Mouse (Mus musculus) forebrain, embryonic 13.5 days (tissue): ENCODE results near the gene Mybpc1. TPM values are rescaled to one million over a fixed set of nuclear protein-coding genes. Genes with fewer than 3 reads are reported as not detected.

Source experiments
- ATAC-seq: fragments of 200-750 bp; cut with Nextera tagmentation; 2 replicates; pipeline ENCODE4 v1.8.0; 2017
- H3K27ac ChIP-seq: fragments of 300-500 bp; sonication (generic); 2 replicates; pipeline ENCODE4 v1.5.1; 2015; ENCODE audit warnings: inconsistent platforms, mild to moderate bottlenecking, moderate library complexity
- H3K27me3 ChIP-seq: fragments of 300-500 bp; sonication (generic); 2 replicates; pipeline ENCODE4 v1.6.1; 2015; ENCODE audit warnings: mild to moderate bottlenecking, inconsistent platforms
- H3K36me3 ChIP-seq: fragments of 300-500 bp; sonication (generic); 2 replicates; pipeline ENCODE4 v1.6.1; 2015; ENCODE audit warnings: mild to moderate bottlenecking, inconsistent platforms; ENCODE audit not compliant: poor library complexity, severe bottlenecking
- H3K4me1 ChIP-seq: fragments of 300-500 bp; sonication (generic); 2 replicates; pipeline ENCODE4 v1.6.1; 2015; ENCODE audit warnings: inconsistent platforms
- H3K4me2 ChIP-seq: fragments of 300-500 bp; sonication (generic); 2 replicates; pipeline ENCODE4 v1.6.1; 2015; ENCODE audit warnings: inconsistent platforms, mild to moderate bottlenecking, moderate library complexity
- H3K4me3 ChIP-seq: fragments of 300-500 bp; sonication (generic); 2 replicates; pipeline ENCODE4 v1.5.1; 2015; ENCODE audit warnings: mild to moderate bottlenecking, inconsistent platforms
- H3K9ac ChIP-seq: fragments of 300-500 bp; sonication (generic); 2 replicates; pipeline ENCODE4 v1.6.1; 2015; ENCODE audit warnings: mild to moderate bottlenecking, inconsistent platforms
- H3K9me3 ChIP-seq: fragments of 300-500 bp; sonication (generic); replicated peaks from 2 replicates; pipeline ENCODE4 v1.6.1; 2016; ENCODE audit warnings: inconsistent platforms
- WGBS: fragments of 180-500 bp; shearing (Covaris S2); methylation state at CpG from one replicate; pipeline ENCODE4 v1.1.7; 2015; 5-methylcytosine and 5-hydroxymethylcytosine counted together
- polyA plus RNA-seq: library from polyadenylated mRNA; unstranded; fragments of >200 nt; fragmentation: Nextera tagmentation; extraction: Ambion mirVana; gene quantifications from 2 replicates; pipeline ENCODE4 v1.2.1, GENCODE M21; 2015

The Mybpc1 gene
- polyA plus RNA-seq, 1 experiment from 2014 or later: 0.22 TPM

GRCm38 (mm10) chr10:88603256-88603655, 1.7 kb downstream of the Mybpc1 start:
- Histone ChIP-seq H3K36me3 (no peaks in the 10 kb centered on the region), H3K4me1 (peaks cover 9% of the 10 kb centered on the region), H3K4me2 (no peak overlapping the region), H3K4me3 (no peak overlapping the region), H3K9ac (no peak overlapping the region), H3K27ac (no peak overlapping the region), H3K27me3 (no peaks in the 10 kb centered on the region), H3K9me3 (no peaks in the 10 kb centered on the region)
- no peak for ATAC-seq
- WGBS: 16% methylated on average over 5 of the region's 5 CpGs

GRCm38 (mm10) chr10:88600591-88600990, 4.4 kb downstream of the Mybpc1 start:
- no peaks in the 10 kb centered on the region for H3K36me3 ChIP-seq
- no peak overlapping the region for H3K4me3 ChIP-seq
- no peak overlapping the region for H3K4me2 ChIP-seq
- no peaks in the 10 kb centered on the region for H3K9me3 ChIP-seq
- no peak overlapping the region for H3K27ac ChIP-seq
- no peaks in the 10 kb centered on the region for H3K27me3 ChIP-seq
- WGBS: 91% methylated on average over 7 of the region's 7 CpGs
- no peak overlapping the region for H3K9ac ChIP-seq
- ATAC-seq: no peak
- peaks cover 9% of the 10 kb centered on the region for H3K4me1 ChIP-seq

- WGBS: 89% methylated on average over 4 of the region's 4 CpGs
- no peak overlapping the region for H3K27ac ChIP-seq
- no peak overlapping the region for H3K4me3 ChIP-seq
- H3K9ac ChIP-seq: no peak overlapping the region
- no peaks in the 10 kb centered on the region for H3K9me3 ChIP-seq
- no peaks in the 10 kb centered on the region for H3K4me1 ChIP-seq
- H3K36me3 ChIP-seq: no peaks in the 10 kb centered on the region
- no peaks in the 10 kb centered on the region for H3K27me3 ChIP-seq
- ATAC-seq: no peak
- no peak overlapping the region for H3K4me2 ChIP-seq
Measured at GRCm38 (mm10) chr10:88592316-88592715, 12.6 kb downstream of the Mybpc1 start.

GRCm38 (mm10) chr10:88591042-88591441, 13.9 kb downstream of the Mybpc1 start:
- no peak overlapping the region for H3K4me2 ChIP-seq
- H3K27ac ChIP-seq: no peak overlapping the region

GRCm38 (mm10) chr10:88584469-88584868, 20.5 kb downstream of the Mybpc1 start:
- H3K4me1 ChIP-seq: 0 out of 2 replicates have a peak, but pooled peaks cover 6% of the 10 kb centered on the region
- no peaks in the 10 kb centered on the region for H3K9me3 ChIP-seq
- H3K36me3 ChIP-seq: no peaks in the 10 kb centered on the region
- H3K4me2 ChIP-seq: no peak overlapping the region
- no peak overlapping the region for H3K9ac ChIP-seq
- WGBS: 90% methylated on average over 11 of the region's 11 CpGs
- no peaks in the 10 kb centered on the region for H3K27me3 ChIP-seq
- H3K4me3 ChIP-seq: no peak overlapping the region
- no peak for ATAC-seq
- H3K27ac ChIP-seq: no peak overlapping the region

More at GRCm38 (mm10) chr10:88591042-88591441, 13.9 kb downstream of the Mybpc1 start:
- Histone ChIP-seq H3K4me1 (0 out of 2 replicates have a peak, but pooled peaks cover 3% of the 10 kb centered on the region), H3K27me3 (no peaks in the 10 kb centered on the region), H3K36me3 (no peaks in the 10 kb centered on the region), H3K9me3 (no peaks in the 10 kb centered on the region), H3K4me3 (no peak overlapping the region), H3K9ac (no peak overlapping the region)
- ATAC-seq: 0 out of 2 replicates have a peak, but pooled peaks have one; percentile 24
- 63% methylated on average over 12 of the region's 12 CpGs for WGBS

- Histone ChIP-seq H3K4me3 (no peak overlapping the region), H3K36me3 (no peaks in the 10 kb centered on the region), H3K9ac (no peak overlapping the region), H3K27me3 (no peaks in the 10 kb centered on the region), H3K4me1 (no peaks in the 10 kb centered on the region), H3K4me2 (no peak overlapping the region), H3K9me3 (no peaks in the 10 kb centered on the region), H3K27ac (no peak overlapping the region)
- no peak for ATAC-seq
- 93% methylated on average over 5 of the region's 5 CpGs for WGBS
Measured at GRCm38 (mm10) chr10:88580786-88581185, 24.2 kb downstream of the Mybpc1 start.

- Histone ChIP-seq H3K4me2 (no peak overlapping the region), H3K9ac (no peak overlapping the region), H3K36me3 (no peaks in the 10 kb centered on the region), H3K4me3 (no peak overlapping the region), H3K9me3 (no peaks in the 10 kb centered on the region), H3K27me3 (no peaks in the 10 kb centered on the region), H3K27ac (no peak overlapping the region), H3K4me1 (no peaks in the 10 kb centered on the region)
- ATAC-seq: no peak
- WGBS: 78% methylated on average over 4 of the region's 4 CpGs
Measured at GRCm38 (mm10) chr10:88578651-88579050, 26.3 kb downstream of the Mybpc1 start.

- Histone ChIP-seq H3K9me3 (no peaks in the 10 kb centered on the region), H3K27ac (no peak overlapping the region), H3K9ac (no peak overlapping the region), H3K27me3 (no peaks in the 10 kb centered on the region), H3K4me1 (peaks cover 6% of the 10 kb centered on the region; the same call in 1 of the 2 replicates), H3K4me2 (no peak overlapping the region), H3K36me3 (no peaks in the 10 kb centered on the region), H3K4me3 (no peak overlapping the region)
- no peak for ATAC-seq
- WGBS: 81% methylated on average over 8 of the region's 8 CpGs
Measured at GRCm38 (mm10) chr10:88574115-88574635, 30.8 kb downstream of the Mybpc1 start.

GRCm38 (mm10) chr10:88572123-88572522, 32.8 kb downstream of the Mybpc1 start:
- Histone ChIP-seq H3K4me2 (no peak overlapping the region), H3K4me1 (peaks cover 6% of the 10 kb centered on the region; the same call in 1 of the 2 replicates), H3K27ac (no peak overlapping the region), H3K4me3 (no peak overlapping the region), H3K27me3 (no peaks in the 10 kb centered on the region), H3K9me3 (no peaks in the 10 kb centered on the region), H3K9ac (no peak overlapping the region), H3K36me3 (no peaks in the 10 kb centered on the region)
- ATAC-seq: no peak
- 64% methylated on average over 5 of the region's 5 CpGs for WGBS

GRCm38 (mm10) chr10:88557046-88557445, 47.9 kb downstream of the Mybpc1 start:
- Histone ChIP-seq H3K4me1 (no peaks in the 10 kb centered on the region), H3K27me3 (no peaks in the 10 kb centered on the region), H3K9ac (no peak overlapping the region), H3K4me2 (no peak overlapping the region), H3K4me3 (no peak overlapping the region), H3K36me3 (no peaks in the 10 kb centered on the region), H3K9me3 (no peaks in the 10 kb centered on the region), H3K27ac (no peak overlapping the region)
- 94% methylated on average over 6 of the region's 6 CpGs for WGBS
- ATAC-seq: no peak

GRCm38 (mm10) chr10:88552738-88553137, 52.2 kb downstream of the Mybpc1 start:
- H3K27ac ChIP-seq: no peak overlapping the region
- H3K4me2 ChIP-seq: no peak overlapping the region
- no peak overlapping the region for H3K9ac ChIP-seq
- no peak for ATAC-seq
- H3K9me3 ChIP-seq: no peaks in the 10 kb centered on the region
- WGBS: 94% methylated on average over 2 of the region's 2 CpGs
- H3K4me3 ChIP-seq: no peak overlapping the region
- no peaks in the 10 kb centered on the region for H3K36me3 ChIP-seq
- no peaks in the 10 kb centered on the region for H3K27me3 ChIP-seq
- no peaks in the 10 kb centered on the region for H3K4me1 ChIP-seq

- H3K36me3 ChIP-seq: no peaks in the 10 kb centered on the region
- no peak overlapping the region for H3K27ac ChIP-seq
- 81% methylated on average over 3 of the region's 3 CpGs for WGBS
- H3K4me3 ChIP-seq: no peak overlapping the region
- H3K9ac ChIP-seq: no peak overlapping the region
- no peak overlapping the region for H3K4me2 ChIP-seq
- ATAC-seq: no peak
- H3K9me3 ChIP-seq: no peaks in the 10 kb centered on the region
- H3K4me1 ChIP-seq: no peaks in the 10 kb centered on the region
- no peaks in the 10 kb centered on the region for H3K27me3 ChIP-seq
Measured at GRCm38 (mm10) chr10:88550225-88550624, 54.7 kb downstream of the Mybpc1 start.

- H3K27ac ChIP-seq: no peak overlapping the region
- peaks cover 4% of the 10 kb centered on the region; the same call in 1 of the 2 replicates for H3K9me3 ChIP-seq
- no peaks in the 10 kb centered on the region for H3K4me1 ChIP-seq
- no peak for ATAC-seq
- WGBS: 44% methylated on average over 2 of the region's 2 CpGs
- no peak overlapping the region for H3K9ac ChIP-seq
- no peak overlapping the region for H3K4me2 ChIP-seq
- no peaks in the 10 kb centered on the region for H3K27me3 ChIP-seq
- H3K36me3 ChIP-seq: no peaks in the 10 kb centered on the region
- no peak overlapping the region for H3K4me3 ChIP-seq
Measured at GRCm38 (mm10) chr10:88547635-88548034, 57.3 kb downstream of the Mybpc1 start.
